Mouse (Mus musculus): ENCODE results near the gene Dld. TPM values are rescaled to one million over a fixed set of nuclear protein-coding genes. Genes with fewer than 3 reads are reported as not detected.

Gene Dld
- total and polyA plus RNA-seq, 2 experiments from 2014 or later, result 57.5 to 114 TPM

DNA sequence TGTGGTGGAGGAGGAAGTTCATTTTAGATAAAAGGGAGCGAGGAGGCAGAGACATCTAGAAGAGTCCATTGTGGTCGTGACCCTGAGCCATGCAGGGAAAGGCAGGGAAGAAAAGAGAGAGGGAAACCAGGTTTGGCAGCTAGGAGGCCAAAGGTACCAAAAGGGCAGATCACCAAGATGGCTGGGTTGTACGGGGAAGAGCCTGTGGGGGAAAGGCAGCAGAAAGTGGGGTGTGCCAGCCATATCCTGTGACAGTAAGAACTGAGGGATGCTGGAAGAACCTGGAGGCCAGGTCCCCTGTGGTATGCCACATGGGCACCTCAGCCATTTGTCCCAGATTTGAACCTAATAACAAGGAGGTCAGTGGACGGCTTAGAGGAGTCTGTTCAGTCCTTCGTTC is 39.0 kb downstream of the Dld start:
- no peak overlapping the region for H3K27ac ChIP-seq (ENCODE audit: low read depth, low read length)
- H3K4me1 ChIP-seq (ENCODE audit: insufficient read depth), result no peaks in the 10 kb centered on the region
- no peak for ATAC-seq

DNA sequence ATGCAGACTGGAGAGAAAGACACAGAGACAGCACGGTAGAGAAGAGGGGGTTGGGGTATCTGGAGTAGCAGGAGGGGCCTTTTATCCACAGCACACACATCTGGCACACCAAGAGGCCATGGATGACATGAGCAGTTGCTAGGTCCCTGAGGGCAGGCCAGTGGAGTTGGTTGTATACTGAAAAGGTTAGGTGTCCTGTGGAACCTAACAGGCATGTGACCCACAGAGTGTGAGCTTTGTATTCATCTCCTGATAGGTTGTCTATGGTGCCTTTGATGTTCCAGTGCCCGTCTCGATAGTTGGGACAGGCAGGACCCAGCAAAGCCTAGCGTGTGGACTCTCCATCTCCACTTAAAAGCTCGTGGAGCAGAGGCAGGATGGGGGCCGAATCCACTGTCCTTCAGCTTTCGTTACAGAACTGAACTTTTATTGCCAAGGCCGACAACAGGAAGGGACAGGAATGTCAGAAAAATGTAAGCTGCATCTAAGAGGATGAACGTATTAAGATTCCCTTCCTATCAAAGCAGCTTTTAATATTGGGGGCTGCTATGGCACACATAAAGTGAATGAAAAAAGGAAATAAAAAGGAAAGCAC is 39.5 kb downstream of the Dld start:
- ATAC-seq, result no peak
- Histone ChIP-seq H3K27ac (ENCODE audit: low read depth, low read length) (no peak overlapping the region), H3K4me2 (ENCODE audit: low read depth) (no peak overlapping the region), H3K36me3 (ENCODE audit: insufficient read depth) (peaks cover 8% of the 10 kb centered on the region; the same call in 1 of the 2 replicates), H3K4me3 (ENCODE audit: low read depth, low read length) (no peak overlapping the region), H3K4me1 (ENCODE audit: insufficient read depth) (no peaks in the 10 kb centered on the region), H3K9me3 (ENCODE audit: low read length) (no peaks in the 10 kb centered on the region), H3K9ac (no peak overlapping the region), H3K27me3 (ENCODE audit: insufficient read depth, low read length) (no peaks in the 10 kb centered on the region)
- no peak for DNase-seq
- no peak for TF ChIP-seq CTCF (IDR thresholded peaks at IDR 0.05; ENCODE audit: low read depth)
- 90% methylated on average over 9 of the region's 9 CpGs for WGBS

More for the DNA sequence above, 39.0 kb downstream of the Dld start:
- WGBS, result 90% methylated on average over 5 of the region's 5 CpGs
- H3K9me3 ChIP-seq (ENCODE audit: low read length), result no peaks in the 10 kb centered on the region
- H3K4me3 ChIP-seq (ENCODE audit: low read depth, low read length), result no peak overlapping the region
- H3K4me2 ChIP-seq (ENCODE audit: low read depth), result no peak overlapping the region
- TF ChIP-seq CTCF (IDR thresholded peaks at IDR 0.05; ENCODE audit: low read depth), result no peak
- H3K27me3 ChIP-seq (ENCODE audit: insufficient read depth, low read length), result no peaks in the 10 kb centered on the region
- peaks cover 8% of the 10 kb centered on the region; the same call in 1 of the 2 replicates for H3K36me3 ChIP-seq (ENCODE audit: insufficient read depth)
- no peak for DNase-seq
- H3K9ac ChIP-seq, result no peak overlapping the region

DNA sequence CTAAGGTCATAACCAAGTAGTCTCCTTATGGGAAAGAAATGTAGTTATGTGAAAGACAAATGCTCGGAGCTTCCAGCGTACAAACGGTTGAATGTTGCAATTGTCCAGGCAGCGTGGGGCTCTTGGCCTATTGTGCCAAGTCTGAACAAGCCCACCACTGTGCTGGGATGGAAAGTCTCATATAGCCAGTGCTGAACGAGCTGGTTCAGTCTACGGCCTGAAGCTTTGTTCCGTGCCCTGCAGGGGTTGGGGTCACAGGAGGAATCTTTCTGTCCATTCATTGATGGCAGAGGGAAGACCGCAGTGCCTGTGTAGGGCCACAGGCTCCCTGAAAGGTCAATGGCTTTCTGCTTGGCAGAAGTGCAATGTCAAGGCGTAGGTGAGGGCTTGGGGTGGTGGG is 40.6 kb downstream of the Dld start:
- ATAC-seq (no peak), DNase-seq (no peak)
- Histone ChIP-seq H3K36me3 (ENCODE audit: insufficient read depth) (peaks cover 8% of the 10 kb centered on the region; the same call in 1 of the 2 replicates), H3K9ac (no peak overlapping the region), H3K9me3 (ENCODE audit: low read length) (no peaks in the 10 kb centered on the region), H3K4me3 (ENCODE audit: low read depth, low read length) (no peak overlapping the region), H3K4me2 (ENCODE audit: low read depth) (no peak overlapping the region), H3K27ac (ENCODE audit: low read depth, low read length) (no peak overlapping the region), H3K4me1 (ENCODE audit: insufficient read depth) (no peaks in the 10 kb centered on the region), H3K27me3 (ENCODE audit: insufficient read depth, low read length) (no peaks in the 10 kb centered on the region)
- WGBS, result 47% methylated on average over 9 of the region's 9 CpGs
- no peak for TF ChIP-seq CTCF (IDR thresholded peaks at IDR 0.05; ENCODE audit: low read depth)

DNA sequence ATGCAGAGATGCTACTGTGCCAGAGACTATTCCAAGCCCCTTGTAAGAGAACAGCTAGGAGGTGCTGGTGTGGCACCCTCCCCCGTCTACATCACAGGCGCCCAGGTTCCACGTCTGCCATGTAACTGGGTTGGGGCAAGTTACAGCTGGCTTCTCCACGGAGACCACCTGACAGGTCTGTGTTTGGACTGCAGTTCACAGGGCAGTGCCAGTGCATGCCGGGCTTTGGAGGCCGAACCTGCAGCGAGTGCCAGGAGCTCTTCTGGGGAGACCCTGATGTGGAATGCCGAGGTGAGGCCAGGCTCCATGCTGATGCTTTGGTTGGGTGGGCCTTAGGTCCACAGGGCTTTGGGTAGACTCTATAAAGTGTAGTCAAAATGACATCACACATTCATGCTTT is 43.5 kb downstream of the Dld start:
- Histone ChIP-seq H3K27ac (ENCODE audit: low read depth, low read length) (no peak overlapping the region), H3K27me3 (ENCODE audit: insufficient read depth, low read length) (no peaks in the 10 kb centered on the region), H3K4me3 (ENCODE audit: low read depth, low read length) (no peak overlapping the region), H3K36me3 (ENCODE audit: insufficient read depth) (peaks cover 12% of the 10 kb centered on the region; the same call in 1 of the 2 replicates), H3K9me3 (ENCODE audit: low read length) (no peaks in the 10 kb centered on the region), H3K9ac (no peak overlapping the region), H3K4me1 (ENCODE audit: insufficient read depth) (no peaks in the 10 kb centered on the region), H3K4me2 (ENCODE audit: low read depth) (no peak overlapping the region)
- DNase-seq, result no peak
- no peak for ATAC-seq
- no peak for TF ChIP-seq CTCF (IDR thresholded peaks at IDR 0.05; ENCODE audit: low read depth)
- 94% methylated on average over 8 of the region's 8 CpGs for WGBS

DNA sequence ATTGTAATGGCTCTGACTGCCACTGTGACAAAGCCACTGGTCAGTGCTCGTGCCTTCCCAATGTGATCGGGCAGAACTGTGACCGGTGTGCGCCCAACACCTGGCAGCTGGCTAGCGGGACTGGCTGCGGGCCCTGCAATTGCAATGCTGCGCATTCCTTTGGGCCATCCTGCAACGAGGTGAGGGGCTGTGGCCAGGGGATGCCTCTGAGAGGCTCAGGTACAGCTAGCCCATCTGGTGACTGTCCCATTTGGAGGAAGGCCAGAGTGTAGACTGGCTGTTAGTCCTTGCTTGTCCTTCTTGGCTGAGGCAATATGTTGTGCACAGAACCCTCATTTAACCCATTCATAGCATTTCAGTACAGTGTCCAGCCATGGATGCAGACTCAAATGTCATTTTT is 44.2 kb downstream of the Dld start:
- no peak overlapping the region for H3K4me3 ChIP-seq (ENCODE audit: low read depth, low read length)
- H3K4me1 ChIP-seq (ENCODE audit: insufficient read depth), result no peaks in the 10 kb centered on the region
- no peak overlapping the region for H3K27ac ChIP-seq (ENCODE audit: low read depth, low read length)
- peaks cover 11% of the 10 kb centered on the region; the same call in 1 of the 2 replicates for H3K36me3 ChIP-seq (ENCODE audit: insufficient read depth)
- H3K27me3 ChIP-seq (ENCODE audit: insufficient read depth, low read length), result no peaks in the 10 kb centered on the region
- H3K4me2 ChIP-seq (ENCODE audit: low read depth), result no peak overlapping the region
- no peak for TF ChIP-seq CTCF (IDR thresholded peaks at IDR 0.05; ENCODE audit: low read depth)
- H3K9ac ChIP-seq, result no peak overlapping the region
- 89% methylated on average over 8 of the region's 8 CpGs for WGBS
- ATAC-seq (no peak), DNase-seq (no peak)
- H3K9me3 ChIP-seq (ENCODE audit: low read length), result no peaks in the 10 kb centered on the region

DNA sequence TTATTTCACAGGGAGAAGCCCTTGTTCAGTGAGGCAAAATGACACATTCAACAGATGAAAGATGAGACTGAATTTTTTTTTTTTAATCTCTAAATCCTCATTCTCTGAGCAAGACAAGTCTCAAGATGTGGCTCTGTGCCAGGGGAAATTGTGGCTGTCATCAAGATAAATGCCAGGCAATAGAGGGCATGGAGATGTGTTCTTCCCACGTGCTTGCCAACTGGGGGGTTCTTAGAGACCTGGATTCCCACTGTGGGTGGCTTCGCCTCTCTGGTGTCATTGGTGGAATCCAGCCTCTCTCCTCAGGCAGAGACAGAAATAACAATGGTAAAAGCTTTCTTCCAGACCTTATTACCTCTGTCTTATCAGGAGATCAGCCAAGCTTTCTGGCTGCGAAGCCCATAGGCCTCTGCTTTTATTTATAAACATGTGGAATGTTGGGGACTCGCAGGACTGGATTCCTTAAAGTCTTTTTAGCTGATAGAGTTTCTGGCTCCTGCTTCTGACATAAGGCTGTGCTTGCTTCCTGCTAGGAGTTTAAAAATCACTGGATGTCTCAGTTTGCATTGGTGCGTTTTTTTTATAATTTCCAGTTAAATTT is 45.1 kb downstream of the Dld start:
- TF ChIP-seq CTCF (IDR thresholded peaks at IDR 0.05; ENCODE audit: low read depth), result no peak
- no peak overlapping the region for H3K4me3 ChIP-seq (ENCODE audit: low read depth, low read length)
- H3K36me3 ChIP-seq (ENCODE audit: insufficient read depth), result peaks cover 14% of the 10 kb centered on the region; the same call in 1 of the 2 replicates
- H3K27ac ChIP-seq (ENCODE audit: low read depth, low read length), result no peak overlapping the region
- ATAC-seq, result peak; percentile 32; the same call in 1 of the 2 replicates
- WGBS, result 62% methylated on average over 5 of the region's 5 CpGs
- no peak overlapping the region for H3K4me2 ChIP-seq (ENCODE audit: low read depth)
- no peak overlapping the region for H3K9ac ChIP-seq
- no peak for DNase-seq
- H3K9me3 ChIP-seq (ENCODE audit: low read length), result no peaks in the 10 kb centered on the region
- no peaks in the 10 kb centered on the region for H3K4me1 ChIP-seq (ENCODE audit: insufficient read depth)
- no peaks in the 10 kb centered on the region for H3K27me3 ChIP-seq (ENCODE audit: insufficient read depth, low read length)

DNA sequence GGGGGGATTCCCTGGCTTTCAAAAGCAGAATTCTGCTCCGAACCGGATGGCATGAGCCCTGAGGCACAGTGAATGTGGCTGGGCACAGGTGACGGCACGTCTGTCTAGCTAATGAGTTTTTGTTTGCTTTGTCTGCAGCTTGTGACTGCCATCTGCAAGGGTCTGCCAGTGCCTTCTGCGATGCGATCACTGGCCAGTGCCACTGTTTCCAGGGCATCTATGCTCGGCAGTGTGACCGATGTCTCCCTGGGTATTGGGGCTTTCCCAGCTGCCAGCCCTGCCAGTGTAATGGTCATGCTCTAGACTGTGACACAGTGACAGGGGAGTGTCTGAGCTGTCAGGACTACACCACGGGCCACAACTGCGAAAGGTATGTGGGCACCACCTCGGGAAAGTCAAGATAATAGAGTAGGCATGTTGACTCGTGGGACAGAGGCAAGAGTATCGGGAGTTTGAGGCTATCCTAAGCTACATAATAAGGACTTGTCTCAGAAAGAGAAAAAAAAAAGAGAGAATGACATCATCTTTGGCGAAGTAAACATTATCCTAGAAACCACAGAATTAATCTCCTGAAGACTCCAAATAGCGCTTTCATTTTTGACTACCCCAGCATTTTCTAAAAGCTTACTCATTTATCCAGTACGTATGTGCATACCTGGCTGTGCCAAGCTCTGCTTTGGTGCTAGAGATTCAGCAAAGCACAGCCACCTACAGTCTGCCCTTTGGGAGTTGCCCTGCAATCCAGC is 48.3 kb downstream of the Dld start:
- H3K27me3 ChIP-seq (ENCODE audit: insufficient read depth, low read length), result no peaks in the 10 kb centered on the region
- H3K4me2 ChIP-seq (ENCODE audit: low read depth), result no peak overlapping the region
- peaks cover 25% of the 10 kb centered on the region for H3K36me3 ChIP-seq (ENCODE audit: insufficient read depth)
- TF ChIP-seq CTCF (IDR thresholded peaks at IDR 0.05; ENCODE audit: low read depth), result no peak
- ATAC-seq (peak; percentile 68), DNase-seq (peak; percentile 22)
- H3K9me3 ChIP-seq (ENCODE audit: low read length), result no peaks in the 10 kb centered on the region
- H3K4me1 ChIP-seq (ENCODE audit: insufficient read depth), result no peaks in the 10 kb centered on the region
- no peak overlapping the region for H3K9ac ChIP-seq
- H3K4me3 ChIP-seq (ENCODE audit: low read depth, low read length), result no peak overlapping the region
- 57% methylated on average over 16 of the region's 16 CpGs for WGBS
- H3K27ac ChIP-seq (ENCODE audit: low read depth, low read length), result no peak overlapping the region

Data from forebrain, postnatal 0 days (tissue).